Mouse (Mus musculus) heart, embryonic 10.5 days (tissue): ENCODE results near the gene Magi1. TPM values are rescaled to one million over a fixed set of nuclear protein-coding genes. Genes with fewer than 3 reads are reported as not detected.

Experiments used
- DNase-seq: peaks from one replicate; pipeline ENCODE4 v3.0.0-alpha.2; 2017; ENCODE audit warnings: low spot score
- H3K27ac ChIP-seq: fragments of 300-500 bp; sonication (generic); 2 replicates; pipeline ENCODE4 v1.5.1; 2016; ENCODE audit warnings: mild to moderate bottlenecking
- H3K27me3 ChIP-seq: fragments of 300-500 bp; sonication (generic); 2 replicates; pipeline ENCODE4 v1.6.1; 2016; ENCODE audit warnings: mild to moderate bottlenecking; ENCODE audit not compliant: poor library complexity, insufficient read depth, severe bottlenecking
- H3K36me3 ChIP-seq: fragments of 300-500 bp; sonication (generic); 2 replicates; pipeline ENCODE4 v1.6.1; 2016; ENCODE audit warnings: mild to moderate bottlenecking, moderate library complexity
- H3K4me1 ChIP-seq: fragments of 300-500 bp; sonication (generic); 2 replicates; pipeline ENCODE4 v1.6.1; 2016; ENCODE audit warnings: mild to moderate bottlenecking
- H3K4me3 ChIP-seq: fragments of 300-500 bp; sonication (generic); 2 replicates; pipeline ENCODE4 v1.5.1; 2016; ENCODE audit warnings: mild to moderate bottlenecking, moderate library complexity
- H3K9me3 ChIP-seq: fragments of 300-500 bp; sonication (generic); 2 replicates; pipeline ENCODE4 v1.6.1; 2016; ENCODE audit warnings: mild to moderate bottlenecking, moderate library complexity
- WGBS: fragments of 180-500 bp; shearing (Covaris S2); methylation state at CpG from one replicate; pipeline ENCODE4 v1.1.7; 2016; 5-methylcytosine and 5-hydroxymethylcytosine counted together
- polyA plus RNA-seq: library from polyadenylated mRNA; unstranded; fragments of >200 nt; fragmentation: Nextera tagmentation; extraction: Ambion mirVana; gene quantifications from 2 replicates; pipeline ENCODE4 v1.2.1, GENCODE M21; 2016

Gene Magi1
- polyA plus RNA-seq, 1 experiment from 2014 or later: 10.5 TPM

DNA sequence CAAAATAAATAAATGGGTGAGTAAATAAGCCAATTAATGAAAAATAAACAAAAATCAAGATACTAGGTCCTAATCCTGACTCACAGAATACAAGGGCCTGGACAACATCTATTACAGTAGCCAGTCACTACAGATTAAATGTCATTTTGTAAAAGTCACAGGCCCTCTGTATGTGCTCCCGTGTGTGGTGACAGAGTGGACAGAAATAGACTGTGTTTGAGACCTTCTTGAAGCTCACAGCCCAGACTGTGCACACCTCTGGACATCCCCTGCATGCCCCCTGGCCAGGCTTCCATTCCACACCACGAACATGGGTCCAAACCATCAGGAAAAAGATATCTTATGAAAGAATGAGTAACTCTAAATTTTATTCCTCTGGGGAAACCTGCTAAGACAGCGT, 300.2 kb downstream of the Magi1 start:
- no peaks in the 10 kb centered on the region for H3K36me3 ChIP-seq
- H3K27me3 ChIP-seq: no peaks in the 10 kb centered on the region
- 57% methylated on average over 3 of the region's 3 CpGs for WGBS
- H3K9me3 ChIP-seq: no peaks in the 10 kb centered on the region
- DNase-seq: no peak
- no peak overlapping the region for H3K4me3 ChIP-seq
- H3K27ac ChIP-seq: no peak overlapping the region
- H3K4me1 ChIP-seq: peaks cover 52% of the 10 kb centered on the region

GRCm38 (mm10) chr6:93981211-93981610, 302.5 kb downstream of the Magi1 start:
- no peaks in the 10 kb centered on the region for H3K27me3 ChIP-seq
- H3K27ac ChIP-seq: 0 out of 2 replicates have a peak overlapping the region, but pooled peaks have one; percentile 22
- H3K9me3 ChIP-seq: no peaks in the 10 kb centered on the region
- no peak overlapping the region for H3K4me3 ChIP-seq
- H3K36me3 ChIP-seq: no peaks in the 10 kb centered on the region
- H3K4me1 ChIP-seq: peaks cover 38% of the 10 kb centered on the region
- WGBS: 44% methylated on average over 8 of the region's 8 CpGs
- no peak for DNase-seq

- DNase-seq: no peak
Observed at GRCm38 (mm10) chr6:93979241-93979640, 304.5 kb downstream of the Magi1 start.

DNA sequence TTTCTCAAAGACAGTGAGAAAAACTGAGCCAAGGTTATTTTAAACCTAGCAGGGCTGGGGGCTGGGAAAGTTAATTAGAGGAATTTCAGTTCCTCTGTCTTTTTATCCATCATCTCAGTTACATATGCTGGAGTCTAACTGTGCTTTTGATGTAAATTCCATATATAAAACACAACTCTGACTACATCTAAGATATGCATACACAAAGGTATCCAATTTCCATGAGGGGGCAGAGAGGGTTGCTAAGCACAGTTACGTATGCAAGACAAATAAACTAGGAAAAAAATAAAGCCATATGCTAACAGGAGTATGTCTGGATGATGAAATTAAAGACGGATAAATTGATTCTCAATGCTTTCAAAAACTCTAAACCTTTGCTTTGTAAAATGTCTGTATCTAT, 315.0 kb downstream of the Magi1 start:
- peaks cover 14% of the 10 kb centered on the region; the same call in 1 of the 2 replicates for H3K4me1 ChIP-seq
- no peaks in the 10 kb centered on the region for H3K9me3 ChIP-seq
- no peaks in the 10 kb centered on the region for H3K36me3 ChIP-seq
- H3K27me3 ChIP-seq: no peaks in the 10 kb centered on the region
- 84% methylated on average over 2 of the region's 2 CpGs for WGBS
- H3K4me3 ChIP-seq: no peak overlapping the region
- no peak overlapping the region for H3K27ac ChIP-seq
- no peak for DNase-seq

More at GRCm38 (mm10) chr6:93979241-93979640, 304.5 kb downstream of the Magi1 start:
- 0 out of 2 replicates have a peak, but pooled peaks cover 3% of the 10 kb centered on the region for H3K36me3 ChIP-seq
- 84% methylated on average over 3 of the region's 3 CpGs for WGBS
- no peaks in the 10 kb centered on the region for H3K27me3 ChIP-seq
- H3K27ac ChIP-seq: no peak overlapping the region
- H3K4me1 ChIP-seq: peaks cover 38% of the 10 kb centered on the region
- H3K4me3 ChIP-seq: no peak overlapping the region
- no peaks in the 10 kb centered on the region for H3K9me3 ChIP-seq

GRCm38 (mm10) chr6:93962757-93963336, 320.9 kb downstream of the Magi1 start:
- Histone ChIP-seq H3K27me3 (no peaks in the 10 kb centered on the region), H3K4me1 (peaks cover 16% of the 10 kb centered on the region), H3K27ac (no peak overlapping the region), H3K36me3 (no peaks in the 10 kb centered on the region), H3K4me3 (no peak overlapping the region), H3K9me3 (no peaks in the 10 kb centered on the region)
- no peak for DNase-seq
- 89% methylated on average over 5 of the region's 5 CpGs for WGBS

GRCm38 (mm10) chr6:93961782-93962181, 321.9 kb downstream of the Magi1 start:
- Histone ChIP-seq H3K27ac (no peak overlapping the region), H3K4me1 (peaks cover 16% of the 10 kb centered on the region), H3K4me3 (no peak overlapping the region), H3K36me3 (no peaks in the 10 kb centered on the region), H3K27me3 (no peaks in the 10 kb centered on the region), H3K9me3 (no peaks in the 10 kb centered on the region)
- DNase-seq: no peak
- WGBS: 63% methylated on average over 1 of the region's 1 CpGs

GRCm38 (mm10) chr6:93957172-93957571, 326.5 kb downstream of the Magi1 start:
- H3K4me1 ChIP-seq: peaks cover 23% of the 10 kb centered on the region
- H3K27ac ChIP-seq: no peak overlapping the region
- no peaks in the 10 kb centered on the region for H3K9me3 ChIP-seq
- no peaks in the 10 kb centered on the region for H3K36me3 ChIP-seq
- no peak for DNase-seq
- no peak overlapping the region for H3K4me3 ChIP-seq
- no peaks in the 10 kb centered on the region for H3K27me3 ChIP-seq
- 88% methylated on average over 2 of the region's 2 CpGs for WGBS

DNA sequence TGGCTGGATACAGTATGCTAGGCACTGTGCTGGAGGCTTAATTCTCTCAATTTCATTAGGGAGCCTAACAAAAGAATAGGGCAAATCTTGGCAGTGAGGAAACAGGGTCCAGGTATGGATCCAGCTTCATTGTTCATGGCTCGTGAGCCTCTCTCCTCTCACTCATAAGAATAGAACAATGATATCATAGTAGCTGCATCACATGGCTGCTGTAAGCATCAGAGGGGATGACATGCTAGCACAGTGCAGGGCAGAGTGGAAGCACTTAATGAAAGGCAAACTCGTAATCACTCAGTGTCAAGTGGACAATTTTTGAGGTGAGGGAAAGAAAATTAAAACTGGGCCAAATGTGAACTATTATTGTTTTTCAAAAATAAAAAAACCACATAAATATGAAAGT, 337.1 kb downstream of the Magi1 start:
- WGBS: 45% methylated on average over 2 of the region's 2 CpGs
- Histone ChIP-seq H3K9me3 (no peaks in the 10 kb centered on the region), H3K4me1 (peaks cover 10% of the 10 kb centered on the region), H3K36me3 (no peaks in the 10 kb centered on the region), H3K4me3 (no peak overlapping the region), H3K27ac (peak overlapping the region; percentile 49; the same call in 1 of the 2 replicates), H3K27me3 (no peaks in the 10 kb centered on the region)
- no peak for DNase-seq

DNA sequence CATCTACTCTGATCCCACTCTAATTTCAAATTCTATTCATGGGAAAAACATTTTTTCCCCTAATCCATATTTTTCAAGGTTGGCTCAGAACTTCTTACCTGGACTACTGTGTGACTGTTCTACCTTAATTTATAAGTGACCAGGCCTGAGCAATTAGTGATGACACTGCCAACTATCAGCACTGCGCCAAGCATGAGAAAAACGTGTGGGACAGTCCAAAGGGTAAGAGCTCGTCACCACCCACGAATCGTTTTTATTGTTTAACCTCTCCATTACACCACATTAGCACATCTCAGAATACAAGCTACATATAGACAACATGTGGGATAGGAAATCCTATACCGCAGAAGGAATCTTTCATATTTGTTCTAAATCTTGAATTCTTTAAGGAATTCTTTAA, 347.4 kb downstream of the Magi1 start:
- no peaks in the 10 kb centered on the region for H3K36me3 ChIP-seq
- peaks cover 12% of the 10 kb centered on the region for H3K4me1 ChIP-seq
- H3K27ac ChIP-seq: no peak overlapping the region
- DNase-seq: no peak
- no peaks in the 10 kb centered on the region for H3K9me3 ChIP-seq
- WGBS: 86% methylated on average over 6 of the region's 6 CpGs
- no peaks in the 10 kb centered on the region for H3K27me3 ChIP-seq
- H3K4me3 ChIP-seq: no peak overlapping the region

GRCm38 (mm10) chr6:93935793-93936192, 347.9 kb downstream of the Magi1 start:
- Histone ChIP-seq H3K27me3 (no peaks in the 10 kb centered on the region), H3K27ac (no peak overlapping the region), H3K9me3 (no peaks in the 10 kb centered on the region), H3K4me3 (no peak overlapping the region), H3K4me1 (peaks cover 12% of the 10 kb centered on the region), H3K36me3 (no peaks in the 10 kb centered on the region)
- 82% methylated on average over 4 of the region's 4 CpGs for WGBS
- DNase-seq: no peak

DNA sequence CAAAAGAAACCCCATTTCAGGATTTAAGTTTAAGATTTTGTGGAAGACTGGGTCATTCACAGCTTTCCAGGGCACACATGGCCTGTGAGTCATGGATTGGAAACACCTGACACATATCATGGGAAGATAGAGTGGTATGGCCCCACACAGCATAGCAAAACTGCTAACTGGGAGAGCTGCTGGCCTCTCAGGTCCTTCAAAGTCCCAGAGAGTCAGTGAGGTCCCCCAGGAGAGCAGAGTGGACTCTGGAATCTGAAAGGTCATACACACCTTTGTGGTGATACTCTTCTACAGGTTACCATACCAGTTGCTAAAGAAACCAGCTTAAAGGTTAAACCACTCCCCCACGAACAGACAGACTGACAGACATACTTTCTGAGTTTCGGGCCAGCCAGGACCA, 349.0 kb downstream of the Magi1 start:
- 82% methylated on average over 2 of the region's 2 CpGs for WGBS
- Histone ChIP-seq H3K27ac (no peak overlapping the region), H3K4me1 (peaks cover 12% of the 10 kb centered on the region), H3K27me3 (no peaks in the 10 kb centered on the region), H3K9me3 (no peaks in the 10 kb centered on the region), H3K36me3 (no peaks in the 10 kb centered on the region), H3K4me3 (no peak overlapping the region)
- no peak for DNase-seq

GRCm38 (mm10) chr6:93924568-93924967, 359.1 kb downstream of the Magi1 start:
- WGBS: 91% methylated on average over 2 of the region's 2 CpGs
- H3K9me3 ChIP-seq: no peaks in the 10 kb centered on the region
- peaks cover 15% of the 10 kb centered on the region for H3K4me1 ChIP-seq

DNA sequence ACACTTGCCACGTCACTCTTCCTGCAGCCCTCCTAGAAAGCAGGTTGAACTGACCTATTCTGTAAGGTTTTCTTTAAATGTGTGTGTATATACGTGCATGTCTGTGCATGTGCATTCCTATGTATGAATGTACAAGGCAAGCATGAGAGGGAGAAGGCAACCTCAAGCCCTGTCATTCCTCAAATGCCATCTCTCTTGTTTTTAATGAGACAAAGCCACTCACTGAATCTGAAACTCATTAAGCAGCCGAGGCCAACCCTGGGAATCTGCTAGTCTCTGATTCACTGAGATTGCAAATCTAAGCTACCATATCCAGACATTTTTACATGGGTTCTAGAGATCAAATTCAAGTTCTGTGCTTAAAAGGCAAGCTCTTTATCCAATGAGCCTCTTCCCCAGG, 359.7 kb downstream of the Magi1 start:
- no peak for DNase-seq
- H3K27me3 ChIP-seq: no peaks in the 10 kb centered on the region
- 58% methylated on average over 3 of the region's 3 CpGs for WGBS
- H3K4me3 ChIP-seq: no peak overlapping the region
- H3K9me3 ChIP-seq: no peaks in the 10 kb centered on the region
- H3K4me1 ChIP-seq: peaks cover 15% of the 10 kb centered on the region
- H3K27ac ChIP-seq: no peak overlapping the region
- H3K36me3 ChIP-seq: no peaks in the 10 kb centered on the region

More at GRCm38 (mm10) chr6:93924568-93924967, 359.1 kb downstream of the Magi1 start:
- Histone ChIP-seq H3K27ac (no peak overlapping the region), H3K4me3 (no peak overlapping the region), H3K36me3 (no peaks in the 10 kb centered on the region), H3K27me3 (no peaks in the 10 kb centered on the region)
- DNase-seq: no peak

- Histone ChIP-seq H3K27me3 (no peaks in the 10 kb centered on the region), H3K4me1 (peaks cover 15% of the 10 kb centered on the region), H3K27ac (no peak overlapping the region), H3K9me3 (no peaks in the 10 kb centered on the region), H3K36me3 (no peaks in the 10 kb centered on the region), H3K4me3 (no peak overlapping the region)
- WGBS: 66% methylated on average over 5 of the region's 5 CpGs
- DNase-seq: no peak
Observed at GRCm38 (mm10) chr6:93923351-93923750, 360.4 kb downstream of the Magi1 start.
